Mouse (Mus musculus) G1E (cell line): ENCODE data around the gene Tns4.

ENCODE experiments used
- CTCF ChIP-seq: IDR thresholded peaks from 2 replicates; pipeline ENCODE4 v1.5.1; 2012; ENCODE audit warnings: low read depth, low read length, inconsistent platforms, mixed read lengths
- GATA1 ChIP-seq: IDR thresholded peaks from 2 replicates; pipeline ENCODE4 v1.6.1; 2012; ENCODE audit warnings: borderline replicate concordance, low read length, inconsistent platforms, mixed read lengths
- POLR2AphosphoS5 ChIP-seq: IDR thresholded peaks from 2 replicates; pipeline ENCODE4 v1.6.1; 2012; ENCODE audit warnings: low read depth, low read length, inconsistent platforms; ENCODE audit not compliant: insufficient replicate concordance
- TAL1 ChIP-seq: conservative IDR thresholded peaks from 2 replicates; pipeline ENCODE4 v1.6.1; 2012; ENCODE audit warnings: low read depth, low read length, inconsistent platforms, mixed read lengths

DNA sequence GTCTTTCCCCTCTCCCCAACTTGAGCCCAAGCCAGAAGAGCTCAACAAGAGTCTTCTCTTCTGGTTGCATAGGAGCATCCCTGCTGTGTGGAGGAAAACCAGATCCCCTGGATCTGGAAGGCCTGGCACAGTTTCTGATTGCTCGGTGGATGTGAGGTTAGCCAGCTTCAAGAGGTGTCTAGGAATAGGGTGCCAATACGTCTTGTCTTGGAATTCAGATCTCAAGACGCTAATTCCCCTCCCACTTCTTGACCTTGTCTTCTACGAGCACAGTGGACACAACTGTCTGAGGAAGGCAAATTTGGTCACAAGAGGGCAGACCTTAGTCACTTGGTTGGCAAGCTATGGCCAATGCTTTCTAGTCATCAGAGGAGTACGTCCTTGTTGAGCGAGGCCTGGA, 45.5 kb downstream of the Tns4 start:
- TF ChIP-seq POLR2AphosphoS5 (no peak), GATA1 (no peak), CTCF (no peak), TAL1 (no peak)
